Mouse (Mus musculus) E14TG2a.4 (cell line): ENCODE results near the gene Mmd2.

ENCODE experiments used
- H3K27me3 ChIP-seq: 2 replicates; pipeline ENCODE4 v1.6.1; 2014; ENCODE audit warnings: low read length, control low read depth; ENCODE audit not compliant: insufficient read depth
- H3K36me3 ChIP-seq: 2 replicates; pipeline ENCODE4 v1.6.1; 2014; ENCODE audit warnings: low read length, control low read depth; ENCODE audit not compliant: insufficient read depth
- H3K4me1 ChIP-seq: replicated peaks from 2 replicates; pipeline ENCODE4 v1.6.1; 2014; ENCODE audit warnings: low read depth, low read length, control low read depth
- H3K4me3 ChIP-seq: replicated peaks from 2 replicates; pipeline ENCODE4 v1.5.1; 2014; ENCODE audit warnings: mild to moderate bottlenecking, low read length
- H3K9me3 ChIP-seq: 2 replicates; pipeline ENCODE4 v1.6.1; 2014; ENCODE audit warnings: low read length, control low read depth
- CTCF ChIP-seq: conservative IDR thresholded peaks from 2 replicates; pipeline ENCODE4 v1.5.1; 2014; ENCODE audit warnings: low read length
- NANOG ChIP-seq: IDR thresholded peaks from 2 replicates; pipeline ENCODE4 v1.6.1; 2014; ENCODE audit warnings: borderline replicate concordance, low read length, mixed read lengths
- POU5F1 ChIP-seq: IDR thresholded peaks from 2 replicates; pipeline ENCODE4 v1.6.1; 2014; ENCODE audit warnings: low read length, borderline replicate concordance

Mmd2 gene

GRCm38 (mm10) chr5:142560261-142560660 lies 48.3 kb downstream of the Mmd2 start:
- Histone ChIP-seq H3K27me3 (no peaks in the 10 kb centered on the region), H3K4me1 (peaks cover 19% of the 10 kb centered on the region), H3K4me3 (no peak overlapping the region), H3K36me3 (no peaks in the 10 kb centered on the region), H3K9me3 (peaks cover 21% of the 10 kb centered on the region)
- TF ChIP-seq POU5F1 (no peak), CTCF (no peak), NANOG (no peak)

DNA sequence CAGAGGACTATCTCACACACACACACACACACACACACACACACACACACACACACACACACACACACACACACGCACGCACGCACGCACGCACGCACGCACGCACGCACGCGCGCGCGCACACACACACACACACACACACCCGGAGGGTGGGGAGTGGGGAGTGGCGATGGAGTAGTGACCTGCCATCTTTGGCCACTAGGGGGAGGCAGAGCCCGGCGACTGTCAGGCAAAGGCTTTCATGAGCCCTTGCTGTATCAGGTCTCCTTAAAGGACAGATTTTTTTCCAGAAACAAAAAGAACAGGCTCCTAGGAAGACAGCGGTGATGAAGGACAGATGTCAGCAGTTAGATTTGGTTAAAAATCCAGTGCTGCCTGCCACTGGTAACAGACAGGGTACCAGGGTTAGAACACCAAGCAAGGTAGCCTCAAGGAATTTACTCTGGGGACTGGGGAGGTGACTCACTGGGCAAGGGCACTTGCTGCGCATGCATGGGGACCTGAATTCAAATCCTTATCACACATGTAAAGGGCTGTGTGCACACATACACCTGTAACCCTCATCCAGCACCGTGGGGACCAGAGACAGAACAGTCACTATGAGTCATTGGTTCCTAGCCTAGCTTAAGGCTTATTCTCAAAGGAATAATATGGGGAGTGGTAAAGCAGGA lies 51.1 kb downstream of the Mmd2 start:
- TF ChIP-seq NANOG (no peak), POU5F1 (no peak), CTCF (peak; percentile 28)
- H3K27me3 ChIP-seq, result no peaks in the 10 kb centered on the region
- H3K4me1 ChIP-seq, result peaks cover 19% of the 10 kb centered on the region
- no peaks in the 10 kb centered on the region for H3K36me3 ChIP-seq
- peaks cover 6% of the 10 kb centered on the region for H3K9me3 ChIP-seq
- H3K4me3 ChIP-seq, result no peak overlapping the region

DNA sequence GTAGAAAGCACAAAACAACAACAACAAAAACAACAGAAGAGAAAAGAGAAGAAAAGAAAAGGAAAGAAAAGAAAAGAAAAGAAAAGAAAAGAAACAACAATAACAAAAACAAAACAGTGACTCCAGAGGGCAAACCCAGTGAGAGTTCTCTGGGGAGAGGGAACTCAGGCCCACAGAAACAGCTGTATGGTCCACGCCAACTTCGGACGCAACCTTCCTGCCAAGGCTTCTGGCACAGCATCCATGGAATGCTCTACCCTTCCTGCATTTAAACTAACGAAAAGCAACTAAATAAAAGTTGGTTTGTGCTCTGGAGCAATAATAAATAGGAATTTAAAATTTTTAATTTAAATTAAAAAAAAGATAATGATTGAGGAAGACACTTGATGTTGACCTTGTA lies 51.9 kb downstream of the Mmd2 start:
- Histone ChIP-seq H3K4me1 (peaks cover 19% of the 10 kb centered on the region), H3K36me3 (no peaks in the 10 kb centered on the region)
- TF ChIP-seq CTCF (no peak), NANOG (no peak), POU5F1 (no peak)

GRCm38 (mm10) chr5:142555866-142556265 lies 52.7 kb downstream of the Mmd2 start:
- Histone ChIP-seq H3K4me1 (peaks cover 13% of the 10 kb centered on the region), H3K4me3 (no peak overlapping the region), H3K36me3 (no peaks in the 10 kb centered on the region), H3K27me3 (no peaks in the 10 kb centered on the region), H3K9me3 (no peaks in the 10 kb centered on the region)
- TF ChIP-seq NANOG, result no peak
- TF ChIP-seq POU5F1, result no peak
- no peak for TF ChIP-seq CTCF

More for the DNA sequence above, 51.9 kb downstream of the Mmd2 start:
- no peaks in the 10 kb centered on the region for H3K9me3 ChIP-seq
- no peak overlapping the region for H3K4me3 ChIP-seq
- H3K27me3 ChIP-seq, result no peaks in the 10 kb centered on the region

DNA sequence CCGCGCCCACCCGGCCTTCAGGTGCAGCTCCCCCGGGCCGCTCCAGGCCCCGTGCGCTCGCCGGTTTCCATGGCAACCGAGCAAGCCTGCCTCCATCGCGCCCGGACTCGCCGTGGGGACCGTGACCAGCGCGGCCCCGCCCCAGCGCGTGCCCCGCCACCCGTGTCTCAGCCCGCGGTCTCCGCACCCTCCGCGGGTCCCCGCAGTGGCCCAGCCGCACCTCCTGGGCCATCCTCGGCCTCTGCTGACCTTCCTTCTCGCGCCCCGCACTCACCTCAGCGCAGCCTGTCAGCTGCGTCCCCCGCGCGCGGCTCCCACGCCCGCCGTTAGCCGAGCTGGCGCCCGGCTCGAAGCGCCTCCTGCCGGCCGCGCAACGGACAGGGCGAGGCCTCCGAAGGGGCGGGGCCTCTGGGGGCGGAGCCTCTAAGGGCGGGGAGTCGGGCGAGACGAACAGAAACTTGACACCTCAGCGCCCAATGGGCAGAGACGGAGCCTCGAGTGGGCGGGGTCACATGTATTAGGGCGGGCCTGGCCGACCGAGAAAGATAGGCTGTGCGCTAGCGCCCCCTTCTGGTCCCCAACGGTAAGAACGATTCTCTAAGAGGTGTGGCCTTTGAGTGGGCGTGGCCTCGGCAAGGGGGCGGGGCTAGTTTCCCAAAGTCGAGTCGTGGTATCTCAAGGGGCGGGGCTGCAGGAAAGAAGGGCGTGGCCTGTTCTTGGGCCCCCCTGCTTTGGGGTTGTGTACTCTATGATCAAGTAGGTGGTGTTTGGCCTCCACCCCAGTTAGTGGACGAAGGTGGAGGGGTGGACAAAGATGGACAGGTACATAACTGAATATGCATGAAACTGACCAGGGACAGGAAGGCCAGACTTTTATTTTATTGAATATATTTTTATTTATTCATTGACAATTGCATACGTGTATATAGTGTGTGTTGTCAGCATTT lies 57.6 kb downstream of the Mmd2 start, which contains the start of gene Radil:
Gene Radil, minus strand, starts transcription at position 393 of the 947 bp plus-strand sequence.
- H3K27me3 ChIP-seq, result peaks cover 5% of the 10 kb centered on the region; the same call in 1 of the 2 replicates
- no peak for TF ChIP-seq POU5F1
- no peak for TF ChIP-seq NANOG
- peak; percentile 44; the same call in 1 of the 2 replicates for TF ChIP-seq CTCF
- no peaks in the 10 kb centered on the region for H3K9me3 ChIP-seq
- no peaks in the 10 kb centered on the region for H3K36me3 ChIP-seq
- peak within 1 kb of the TSS; percentile 92 for H3K4me3 ChIP-seq
- H3K4me1 ChIP-seq, result peaks cover 41% of the 10 kb centered on the region

DNA sequence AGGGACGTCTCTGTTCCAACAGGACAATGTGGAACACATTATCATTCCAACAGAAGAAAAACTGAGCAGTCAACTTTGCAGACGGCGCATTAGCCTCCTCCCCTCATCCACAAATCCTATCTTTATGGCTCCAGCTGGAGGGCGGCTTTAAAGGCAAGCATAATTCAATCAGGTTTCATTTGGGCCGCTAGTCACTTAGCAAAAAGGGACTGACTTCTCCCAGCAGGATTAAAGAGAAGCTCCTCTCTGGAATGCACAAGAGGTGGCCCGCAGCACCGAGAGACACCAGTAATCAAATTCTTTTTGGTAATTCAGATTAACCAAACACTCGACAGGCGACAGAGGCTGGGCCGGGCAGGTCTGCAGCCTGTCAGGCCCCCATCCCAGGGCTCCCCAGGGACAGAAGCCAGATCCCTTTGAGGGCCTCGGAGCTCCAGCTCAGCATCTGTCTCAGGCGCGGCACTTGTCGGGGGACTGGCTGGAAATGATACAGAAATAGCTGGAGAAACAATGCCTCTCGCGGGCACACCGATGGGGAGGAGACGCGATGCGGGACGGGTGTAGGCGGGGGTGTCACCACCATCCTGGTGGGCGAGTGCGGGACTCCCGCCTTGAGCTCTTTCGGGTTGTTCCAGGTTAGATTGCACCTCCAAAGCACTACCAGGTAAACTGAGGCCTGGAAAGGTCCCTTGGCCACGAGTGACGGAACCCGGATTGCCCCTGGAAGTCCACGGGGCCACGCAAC lies 58.5 kb downstream of the Mmd2 start:
- peaks cover 49% of the 10 kb centered on the region for H3K4me1 ChIP-seq
- H3K9me3 ChIP-seq, result no peaks in the 10 kb centered on the region
- H3K27me3 ChIP-seq, result peaks cover 5% of the 10 kb centered on the region; the same call in 1 of the 2 replicates
- H3K4me3 ChIP-seq, result peak overlapping the region; percentile 92
- no peaks in the 10 kb centered on the region for H3K36me3 ChIP-seq
- no peak for TF ChIP-seq POU5F1
- no peak for TF ChIP-seq NANOG
- no peak for TF ChIP-seq CTCF

GRCm38 (mm10) chr5:142549441-142549840 lies 59.2 kb downstream of the Mmd2 start:
- Histone ChIP-seq H3K27me3 (peaks cover 5% of the 10 kb centered on the region; the same call in 1 of the 2 replicates), H3K9me3 (no peaks in the 10 kb centered on the region), H3K36me3 (no peaks in the 10 kb centered on the region), H3K4me3 (peak overlapping the region; percentile 92), H3K4me1 (peaks cover 56% of the 10 kb centered on the region)
- TF ChIP-seq POU5F1 (no peak), CTCF (no peak), NANOG (no peak)

- H3K36me3 ChIP-seq, result peaks cover 20% of the 10 kb centered on the region
- no peak overlapping the region for H3K4me3 ChIP-seq
- peaks cover 5% of the 10 kb centered on the region; the same call in 1 of the 2 replicates for H3K27me3 ChIP-seq
- TF ChIP-seq POU5F1, result no peak
- no peak for TF ChIP-seq CTCF
- TF ChIP-seq NANOG, result no peak
- no peaks in the 10 kb centered on the region for H3K9me3 ChIP-seq
- peaks cover 72% of the 10 kb centered on the region for H3K4me1 ChIP-seq
Observed at GRCm38 (mm10) chr5:142547066-142547465, 61.5 kb downstream of the Mmd2 start.
